Mouse (Mus musculus) NIH3T3 (cell line): ENCODE data around the gene Per1.
"Not testable (repeated sequence)": the region's sequence is repeated elsewhere in the genome, so short reads cannot be mapped to it uniquely, and the experiment has no call there.

Experiments used
- DNase-seq: peaks from one replicate; pipeline ENCODE4 v3.0.0-alpha.2; 2012; ENCODE audit warnings: low read depth

Gene Per1

DNA sequence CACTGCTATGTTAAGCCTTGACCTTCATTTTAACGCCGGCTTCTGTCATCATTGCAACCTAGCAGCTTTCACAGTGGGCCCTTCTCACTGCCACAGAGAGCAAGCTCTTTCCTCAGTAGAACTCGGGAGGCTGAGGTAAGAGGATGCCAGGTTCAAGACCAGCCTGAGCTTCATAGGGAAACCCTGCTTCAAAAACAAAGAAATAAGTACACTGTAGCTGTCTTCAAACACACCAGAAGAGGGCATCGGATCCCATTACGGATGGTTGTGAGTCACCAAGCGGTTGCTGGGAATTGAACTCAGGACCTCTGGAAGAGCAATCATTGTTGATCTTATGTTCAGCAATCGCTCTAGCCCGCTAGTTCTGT lies 14.2 kb upstream of the Per1 start:
- no peak for DNase-seq

DNA sequence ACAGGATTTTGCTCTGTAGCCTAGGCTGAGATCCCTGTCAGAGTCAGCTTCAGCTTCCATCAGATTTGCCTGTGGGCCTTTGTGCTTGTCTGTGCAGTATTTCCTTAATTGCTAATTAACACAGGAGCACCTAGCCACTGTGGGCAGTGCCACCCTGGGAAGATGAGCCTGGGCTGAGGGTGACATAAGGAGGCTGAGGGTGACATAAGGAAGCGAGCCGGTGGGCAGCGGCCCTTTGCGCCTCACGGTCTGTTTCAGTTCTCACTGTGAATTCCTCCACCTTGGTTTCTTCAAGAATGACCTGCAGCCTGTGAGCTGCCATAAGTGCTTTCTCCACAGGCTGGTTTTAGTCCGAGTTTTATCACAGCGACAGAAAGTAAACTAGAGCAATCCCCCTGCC lies 13.4 kb upstream of the Per1 start:
- no peak for DNase-seq

DNA sequence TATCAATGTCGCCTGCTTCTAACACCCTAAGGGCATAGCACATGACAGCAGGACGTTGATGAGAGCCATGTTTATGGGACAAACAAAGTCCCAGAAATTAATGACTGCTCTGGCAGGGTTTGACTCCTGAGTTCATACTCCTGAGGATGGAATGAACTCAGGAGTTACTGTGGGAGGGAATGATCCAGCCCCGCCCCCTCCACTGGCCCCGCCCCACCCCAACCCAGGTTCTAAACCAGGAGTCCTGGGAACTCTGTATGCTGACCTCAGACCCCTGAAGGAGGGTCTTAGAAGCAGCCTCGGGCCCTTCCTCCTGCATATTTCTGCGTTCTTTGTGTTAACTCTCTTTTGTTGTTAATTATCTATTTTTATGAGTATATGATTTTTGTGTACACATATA lies 9.4 kb upstream of the Per1 start:
- DNase-seq, result no peak

DNA sequence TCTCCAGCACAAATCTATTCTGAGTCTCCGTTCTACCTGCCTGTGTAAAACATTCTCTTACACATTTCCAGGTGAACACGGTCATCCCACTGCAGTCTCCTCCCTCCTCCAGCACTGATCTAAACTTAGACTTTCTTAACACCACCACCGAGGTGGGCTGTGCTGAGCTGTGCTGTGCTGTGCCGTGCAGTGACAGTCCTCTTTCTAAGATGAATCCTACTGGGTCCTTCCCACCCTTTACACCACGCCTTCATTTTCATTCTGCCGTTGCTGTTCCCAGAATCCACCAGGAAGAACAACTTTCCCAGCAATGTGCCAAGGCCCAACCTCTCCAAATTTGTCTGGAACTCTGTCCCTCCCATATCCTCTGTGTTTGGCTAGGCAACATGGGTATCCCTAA lies 8.6 kb upstream of the Per1 start:
- DNase-seq, result no peak

DNA sequence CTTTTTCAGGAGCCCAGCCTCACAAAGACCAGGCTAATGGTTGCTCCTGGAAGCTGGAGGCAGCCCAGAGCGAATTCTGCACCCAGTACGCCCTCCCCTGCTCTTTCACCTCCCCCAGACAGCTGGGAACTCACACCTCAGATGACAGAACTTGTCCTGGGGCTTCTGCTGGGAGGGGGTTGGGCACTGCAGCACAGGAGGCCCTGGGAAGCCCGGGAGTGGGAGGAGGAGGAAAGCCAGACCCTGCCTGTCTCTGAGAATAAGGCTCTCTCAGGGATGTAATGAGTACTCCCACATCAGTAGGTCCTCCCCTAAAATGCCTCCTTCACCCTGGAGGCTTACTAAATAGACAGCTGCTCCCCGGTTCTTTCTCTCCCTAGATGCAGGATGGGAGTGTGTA lies 7.9 kb upstream of the Per1 start:
- DNase-seq, result no peak

DNA sequence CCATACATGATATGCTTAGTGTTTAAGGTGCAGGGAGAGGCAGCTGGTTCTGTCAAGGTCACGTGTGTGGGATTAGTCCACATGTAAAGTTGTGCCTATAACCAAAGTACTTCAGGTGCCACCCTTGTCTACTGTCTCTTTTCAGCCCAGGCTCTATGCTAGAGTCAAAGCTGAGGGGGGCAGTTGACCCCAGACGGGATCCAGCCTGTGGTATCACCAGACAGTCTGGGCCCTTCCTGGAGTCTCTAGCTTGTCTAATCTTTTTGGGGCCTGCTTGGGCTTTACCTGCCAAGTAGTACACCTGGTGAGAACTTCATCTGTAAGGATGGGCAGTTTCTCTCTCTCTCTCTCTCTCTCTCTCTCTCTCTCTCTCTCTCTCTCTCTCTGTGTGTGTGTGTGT lies 7.4 kb upstream of the Per1 start:
- no peak for DNase-seq

DNA sequence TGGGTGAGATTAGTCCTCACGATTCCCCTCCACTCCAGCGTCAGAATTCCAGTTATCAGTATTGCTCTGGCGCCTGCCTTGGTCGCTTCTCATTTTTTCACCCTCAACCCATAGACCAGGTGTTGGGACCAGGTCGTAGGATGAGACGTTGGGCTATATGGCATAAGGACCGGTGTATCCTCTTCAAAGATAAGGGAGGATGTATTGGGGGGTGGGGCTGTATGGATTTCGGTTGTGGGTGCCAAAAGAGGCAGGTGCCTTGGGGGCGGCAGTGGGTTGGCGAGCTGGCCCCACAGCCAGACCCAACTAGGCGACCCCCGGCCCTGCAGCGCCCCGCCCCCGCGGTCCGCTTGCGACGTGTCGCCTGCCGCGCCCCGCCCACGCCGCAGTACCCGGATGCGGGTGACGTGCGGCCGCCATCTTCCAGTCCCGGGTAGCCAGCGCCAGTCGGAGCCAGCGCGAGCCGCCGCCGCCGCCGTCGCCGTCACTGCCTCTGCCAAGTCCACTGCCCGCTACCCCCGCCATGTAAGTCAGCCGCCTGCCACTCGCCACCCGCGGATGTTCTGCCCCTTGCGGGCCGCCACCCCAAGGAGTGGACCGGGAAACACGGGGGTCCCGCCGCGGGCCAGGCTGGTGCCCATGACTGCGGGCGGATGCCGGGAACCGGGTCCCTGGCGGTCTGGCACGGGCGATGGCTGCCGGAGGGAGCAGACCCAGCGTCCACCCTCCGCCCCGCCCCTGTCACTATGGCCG lies 6.7 kb upstream of the Per1 start, which contains the start of gene Vamp2:
Gene Vamp2, plus strand, starts transcription at position 388 of the 753 bp plus-strand sequence.
- DNase-seq, result peak; percentile 92

DNA sequence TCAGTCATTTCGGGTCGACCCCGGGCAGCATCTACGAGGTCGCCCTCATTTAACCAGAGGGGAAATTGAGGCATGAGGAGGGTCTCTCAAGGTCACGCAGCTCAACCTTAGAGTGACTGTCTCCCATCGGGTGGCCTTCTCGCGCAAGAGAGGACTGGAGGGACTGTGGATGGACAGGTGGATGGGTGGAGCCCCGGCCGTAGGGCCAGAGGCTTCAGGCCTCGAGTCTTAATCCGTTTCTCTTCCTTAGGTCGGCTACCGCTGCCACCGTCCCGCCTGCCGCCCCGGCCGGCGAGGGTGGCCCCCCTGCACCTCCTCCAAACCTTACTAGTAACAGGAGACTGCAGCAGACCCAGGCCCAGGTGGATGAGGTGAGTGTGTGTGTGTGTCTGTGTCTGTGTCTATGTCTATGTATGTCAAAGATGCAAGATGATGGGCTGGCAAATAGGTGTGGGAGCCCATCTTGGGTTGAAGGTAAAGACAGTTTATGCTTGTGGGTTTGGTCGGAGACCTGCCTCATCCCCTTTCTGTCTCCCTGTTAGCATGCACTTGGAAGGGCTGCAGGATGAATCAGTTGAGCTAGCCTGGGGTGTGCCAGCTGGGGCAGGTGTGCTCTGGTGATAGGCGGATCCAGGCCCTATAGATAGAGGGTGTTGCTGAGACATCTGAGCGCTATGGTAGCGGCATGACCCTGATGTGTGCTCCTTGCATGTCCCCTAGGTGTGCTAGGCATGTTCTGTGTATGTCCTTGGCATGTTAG lies 6.0 kb upstream of the Per1 start:
- DNase-seq, result no peak

DNA sequence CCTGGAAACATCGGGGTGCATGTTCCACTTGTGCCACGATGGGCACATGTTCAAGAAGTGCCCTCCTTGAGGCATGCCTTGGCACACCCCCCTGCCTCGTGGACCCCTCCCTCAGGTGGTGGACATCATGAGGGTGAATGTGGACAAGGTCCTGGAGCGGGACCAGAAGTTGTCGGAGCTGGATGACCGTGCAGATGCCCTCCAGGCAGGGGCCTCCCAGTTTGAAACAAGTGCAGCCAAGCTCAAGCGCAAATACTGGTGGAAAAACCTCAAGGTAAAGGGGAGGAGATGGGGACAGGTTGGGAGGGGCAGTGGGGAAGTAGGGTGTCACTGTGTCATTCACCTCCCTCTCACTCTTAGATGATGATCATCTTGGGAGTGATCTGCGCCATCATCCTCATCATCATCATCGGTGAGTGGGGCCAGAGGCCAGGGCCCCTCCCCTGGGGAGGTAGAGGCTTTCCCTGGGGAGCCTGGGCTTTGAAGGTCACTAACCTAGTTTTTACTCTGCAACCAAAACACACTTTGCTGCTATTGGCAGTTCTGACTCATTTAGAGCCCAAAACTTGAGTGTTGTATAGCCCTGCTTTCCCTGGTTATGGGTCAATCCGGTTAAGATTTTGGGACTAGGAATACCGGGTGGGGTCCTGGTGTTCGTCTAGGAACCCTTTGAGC lies 5.3 kb upstream of the Per1 start:
- no peak for DNase-seq

DNA sequence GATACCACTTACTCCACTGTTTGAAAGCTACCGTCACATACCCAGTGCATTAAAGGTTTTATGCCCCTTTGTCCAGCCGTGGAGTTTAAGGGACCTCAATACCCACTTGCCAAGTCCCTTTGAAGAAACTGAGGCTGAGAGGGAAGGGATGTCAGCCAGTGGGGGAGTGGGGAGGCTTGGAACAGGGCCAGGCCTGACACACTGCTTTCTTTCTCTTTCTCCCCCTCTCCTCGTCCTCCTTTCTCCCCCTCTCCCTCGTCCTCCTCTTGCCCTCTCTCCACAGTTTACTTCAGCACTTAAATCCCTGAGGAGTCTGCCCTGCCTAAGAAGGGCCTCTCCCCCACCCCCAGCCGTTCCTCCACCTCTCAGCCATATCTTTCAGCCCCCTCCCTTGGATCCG lies 4.7 kb upstream of the Per1 start:
- DNase-seq, result no peak

DNA sequence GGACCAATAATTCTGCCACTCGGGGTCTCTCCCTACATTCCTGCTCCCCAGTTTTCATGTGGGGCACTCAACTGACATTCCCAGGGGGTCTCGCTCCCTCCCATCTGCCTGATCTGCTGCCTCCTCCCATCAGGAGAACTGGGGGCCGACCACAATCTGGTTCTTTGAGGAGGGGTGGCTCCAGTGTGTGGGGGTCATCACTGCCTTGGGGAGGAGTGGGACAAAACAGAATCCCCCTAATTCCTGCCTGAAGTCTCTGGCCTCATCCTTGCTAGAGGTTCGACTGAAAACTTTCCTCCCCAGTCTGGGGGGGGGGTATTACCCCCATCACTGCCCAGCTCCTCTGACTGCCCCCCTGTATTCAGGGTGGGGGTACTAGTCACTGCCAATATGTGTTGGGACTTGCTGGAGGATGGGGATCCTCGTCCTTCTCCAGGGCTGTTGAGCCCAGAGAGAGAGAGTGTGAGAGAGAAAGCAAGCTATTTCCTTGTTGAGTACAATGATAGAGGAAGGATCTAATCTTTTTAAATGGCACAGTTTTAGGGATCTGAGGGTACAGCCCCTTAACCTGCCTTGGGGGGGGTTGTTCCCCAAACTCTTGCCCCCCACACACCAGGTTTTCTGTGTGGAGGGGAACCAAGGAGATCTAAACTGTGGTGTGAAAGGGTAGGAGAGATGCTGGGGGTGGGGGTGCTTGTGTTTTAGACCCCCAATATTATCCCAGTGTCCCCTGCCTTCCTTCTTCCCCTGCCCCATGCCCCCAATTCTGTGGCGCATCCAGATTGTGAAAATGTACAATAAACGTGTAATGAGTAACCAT lies 3.2 kb upstream of the Per1 start:
- DNase-seq, result no peak

DNA sequence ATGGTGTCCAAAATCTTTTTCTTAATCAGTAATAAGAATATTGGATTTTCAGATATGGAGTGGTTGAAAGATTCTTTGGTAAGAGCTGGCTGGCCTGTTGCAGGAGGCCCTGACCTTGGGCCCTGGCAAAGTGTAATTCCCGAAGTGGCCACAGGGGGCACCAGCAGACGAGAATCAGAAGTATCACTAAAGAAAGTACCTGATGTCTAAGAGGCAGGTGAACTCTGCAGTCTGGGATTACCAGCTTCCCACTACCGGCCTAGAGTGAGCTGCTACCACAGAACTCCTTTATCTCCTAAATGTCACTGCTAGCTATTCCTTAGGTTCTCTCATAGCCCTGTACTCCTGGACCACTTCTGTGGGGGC lies 2.6 kb upstream of the Per1 start:
- DNase-seq, result peak; percentile 84

DNA sequence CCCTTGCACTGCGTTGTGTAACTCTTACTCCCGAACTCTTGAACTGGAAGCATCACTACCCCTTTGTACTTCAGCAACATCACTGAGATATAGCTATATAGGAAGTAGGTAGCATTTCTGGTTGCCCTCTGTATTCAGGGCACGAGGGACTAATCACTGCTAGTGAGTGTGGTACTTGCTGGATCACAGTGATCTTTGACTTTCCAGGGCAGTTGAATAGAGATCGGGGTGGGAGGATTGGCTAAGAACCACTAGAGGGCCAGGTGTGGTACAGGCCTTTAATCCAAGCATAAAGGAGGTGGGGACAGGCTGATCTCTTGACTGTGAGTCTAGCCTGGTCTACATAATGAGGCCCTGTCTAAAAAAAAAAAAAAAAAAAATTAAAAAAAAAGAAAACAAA lies 2.1 kb upstream of the Per1 start:
- DNase-seq, result no peak

DNA sequence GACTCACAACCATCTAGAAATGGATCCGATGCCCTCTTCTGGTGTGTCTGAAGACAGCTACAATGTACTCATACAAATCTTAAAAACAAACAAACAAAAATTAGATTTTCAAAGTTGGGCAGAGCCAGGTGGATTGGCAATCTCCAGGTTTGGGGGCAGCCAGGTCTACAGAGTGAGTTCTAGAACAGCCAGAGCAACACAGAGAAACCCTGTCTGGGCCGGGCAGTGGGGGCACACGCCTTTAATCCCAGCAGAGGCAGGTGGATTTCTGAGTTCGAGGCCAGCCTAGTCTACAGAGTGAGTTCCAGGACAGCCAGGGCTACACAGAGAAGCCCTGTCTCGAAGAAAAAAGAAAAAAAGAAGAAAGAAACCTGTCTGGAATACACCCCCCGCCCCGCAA lies 1.2 kb upstream of the Per1 start:
- DNase-seq, result not testable (repeated sequence)

DNA sequence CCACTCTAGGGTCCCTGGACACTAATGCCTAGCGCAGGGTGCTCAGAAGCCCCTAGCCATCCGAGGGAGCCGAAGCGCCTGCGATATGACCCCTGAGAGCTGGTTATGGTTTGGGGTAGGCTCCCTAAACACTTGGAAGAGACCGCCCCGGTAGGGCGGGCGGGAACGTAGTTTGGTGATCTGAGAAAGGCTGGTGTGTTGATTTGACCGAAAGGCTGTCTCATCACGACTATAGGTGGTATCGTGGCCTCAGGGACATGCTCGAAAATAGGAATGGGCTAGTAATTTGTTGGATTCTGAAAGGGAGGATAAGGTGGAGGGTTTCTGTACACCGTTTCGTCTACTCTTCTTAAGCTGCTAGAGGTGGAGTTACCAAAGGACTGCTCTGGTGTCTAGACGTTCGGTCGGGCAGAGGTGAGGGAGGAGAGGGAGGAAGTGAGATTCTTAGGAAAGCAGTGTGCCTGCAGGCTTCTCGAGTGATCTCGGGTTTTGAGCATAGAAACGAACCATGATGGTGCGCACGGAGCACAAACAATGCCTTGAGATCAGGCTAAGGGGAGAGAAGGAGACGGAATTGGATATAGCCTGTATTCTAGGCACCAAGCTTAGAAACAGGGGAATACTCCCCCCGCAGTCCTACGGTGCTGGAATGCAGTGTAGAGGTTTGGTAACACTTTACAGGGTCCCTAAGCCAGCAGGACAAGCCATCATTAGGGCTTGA lies 654 bp downstream of the Per1 start:
- peak; percentile 47 for DNase-seq

DNA sequence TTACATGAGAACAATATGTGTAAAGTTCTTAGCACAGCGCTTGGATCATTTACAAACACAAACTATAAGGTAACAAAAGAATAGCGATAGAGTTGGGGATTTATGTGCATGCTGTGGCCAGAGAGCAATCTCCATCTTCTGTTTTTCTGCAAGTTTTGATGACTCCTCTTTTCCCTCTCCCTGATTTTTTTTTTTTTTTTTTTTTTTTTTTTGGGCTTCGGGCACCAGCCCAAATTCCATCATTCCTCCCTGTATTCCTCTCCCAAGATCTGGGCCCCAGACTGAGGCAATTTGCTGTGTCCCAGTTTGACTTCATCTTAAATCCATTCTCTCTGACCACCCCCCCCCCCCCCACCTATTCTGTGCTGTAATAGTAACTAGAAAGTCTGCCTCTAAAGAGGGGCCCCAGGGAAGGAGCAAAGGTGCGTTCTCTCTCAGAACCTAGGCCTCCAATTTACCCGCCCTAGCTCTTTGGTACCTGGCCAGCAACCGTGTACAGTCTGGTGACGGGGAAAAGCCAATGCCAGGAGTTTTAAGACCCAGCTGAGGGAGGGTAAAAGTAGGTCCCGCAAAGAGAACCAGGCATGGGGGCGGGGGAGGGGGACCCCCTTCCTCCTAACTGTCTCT lies 1.5 kb downstream of the Per1 start:
- peak; percentile 93 for DNase-seq

DNA sequence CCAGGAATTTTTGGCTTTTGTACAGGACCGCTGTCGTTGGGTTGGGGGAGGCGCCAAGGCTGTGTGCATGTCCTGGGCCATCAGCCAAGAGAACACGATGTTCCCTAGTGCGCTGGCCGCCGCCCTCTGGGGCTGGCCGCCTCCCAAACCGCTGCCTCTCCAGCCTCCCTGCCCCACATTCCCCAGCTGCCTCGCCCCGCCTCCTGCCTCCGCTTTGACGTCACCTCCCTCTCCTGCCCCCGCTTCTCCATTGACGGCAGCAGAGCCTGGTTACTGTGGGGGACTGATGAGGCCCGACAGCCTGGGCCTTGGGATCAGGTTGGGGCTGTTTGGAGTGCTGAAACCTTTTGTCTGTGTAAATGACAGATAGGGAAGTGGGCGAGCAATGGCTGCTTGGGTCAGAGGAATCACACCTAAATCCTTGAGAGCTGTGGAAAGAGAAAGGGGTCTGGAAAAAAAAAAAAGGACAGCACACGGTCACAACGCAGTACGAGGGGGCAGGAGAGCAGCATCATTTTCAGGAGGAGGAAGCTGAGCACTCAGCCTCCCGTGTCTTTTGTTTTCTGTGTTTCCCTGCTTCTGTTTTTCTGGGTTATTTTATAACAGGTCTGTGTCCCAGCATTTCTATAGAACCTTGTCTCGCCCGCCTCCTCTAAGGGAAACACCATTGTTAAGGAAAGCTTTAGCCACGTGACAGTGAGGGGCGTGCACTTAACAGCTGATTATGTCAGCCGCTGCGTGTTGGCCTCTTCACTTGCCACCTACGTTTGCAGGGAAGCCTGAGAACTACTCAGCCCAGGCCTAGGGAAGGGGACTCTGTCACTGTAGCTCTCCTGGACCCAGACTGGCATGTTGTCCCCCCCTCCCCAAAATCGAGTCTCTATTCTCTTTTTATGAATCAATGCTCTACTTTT lies 2.2 kb downstream of the Per1 start:
- DNase-seq, result peak; percentile 100

DNA sequence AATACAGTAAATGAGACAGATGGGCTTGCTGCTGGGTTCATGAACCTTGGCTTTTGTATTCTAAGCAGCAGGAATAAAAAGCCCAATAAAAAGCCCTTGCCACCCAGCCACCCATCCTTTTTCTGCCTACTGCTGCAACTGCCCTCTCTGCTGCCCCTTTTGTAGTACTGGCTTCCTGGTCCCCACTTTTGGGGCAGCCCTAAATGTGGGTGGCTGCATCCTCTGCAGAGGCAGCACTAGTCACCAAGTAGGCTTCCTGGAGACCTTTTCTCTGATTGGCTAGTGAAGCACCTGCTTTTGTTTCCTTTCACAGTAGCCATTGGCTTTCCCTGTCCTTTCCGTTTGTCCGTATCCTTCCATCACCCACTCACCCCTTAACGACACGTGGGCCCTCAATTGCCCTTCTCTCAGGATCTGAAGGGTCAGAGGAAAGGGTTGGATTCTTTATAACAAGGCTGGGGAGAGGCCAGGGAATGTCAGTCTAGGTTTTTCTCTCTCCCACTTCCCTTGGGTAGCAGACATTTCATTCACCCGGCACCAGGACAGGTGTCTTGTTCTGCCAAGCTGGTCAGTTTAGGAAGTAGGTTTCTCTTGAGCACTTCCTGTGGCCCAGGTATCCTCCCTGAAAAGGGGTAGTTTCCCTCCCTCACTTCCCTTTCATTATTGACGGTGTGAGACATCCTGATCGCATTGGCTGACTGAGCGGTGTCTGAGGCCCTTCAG lies 3.2 kb downstream of the Per1 start:
- no peak for DNase-seq

DNA sequence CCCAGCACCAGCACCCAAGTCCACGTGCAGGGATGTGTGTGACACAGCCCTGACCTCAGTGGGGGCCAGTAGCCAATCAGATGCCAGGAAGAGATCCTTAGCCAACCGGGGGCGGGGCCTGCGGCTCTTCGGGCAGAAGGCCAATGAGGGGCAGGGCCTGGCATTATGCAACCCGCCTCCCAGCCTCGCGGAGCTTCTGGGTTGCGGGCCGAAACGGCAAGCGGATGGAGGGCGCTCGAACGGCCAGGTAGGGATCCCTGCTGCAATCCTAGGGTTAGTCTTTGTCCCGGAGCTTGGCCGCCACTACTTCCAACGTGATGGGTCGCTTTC lies 3.7 kb downstream of the Per1 start:
- DNase-seq, result peak; percentile 99
